Mouse (Mus musculus): ENCODE measurements around the gene Fbxl18.

Gene Fbxl18

DNA sequence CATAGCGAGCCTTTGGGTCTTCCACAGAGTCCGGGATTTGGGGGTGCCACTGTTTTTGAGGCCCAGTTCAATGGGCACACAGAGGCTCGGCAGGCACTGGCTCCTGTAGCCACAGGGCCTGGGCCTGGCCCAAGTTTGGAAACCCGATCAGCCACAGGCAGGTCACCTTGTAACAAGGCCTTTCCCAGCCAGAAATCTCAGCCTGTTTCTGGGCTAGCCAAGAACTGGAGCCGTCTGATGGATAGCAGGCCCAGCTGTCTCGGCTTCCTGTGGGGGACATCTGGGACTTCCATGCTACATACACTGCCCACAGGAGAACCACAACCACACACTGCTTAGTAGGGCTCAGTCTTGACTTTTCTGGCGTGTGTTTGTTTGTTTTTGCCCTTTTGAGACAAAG lies 21.4 kb upstream of the Fbxl18 start:
- DNase-seq (ENCODE audit: low spot score in 2 of 2), result no peak

DNA sequence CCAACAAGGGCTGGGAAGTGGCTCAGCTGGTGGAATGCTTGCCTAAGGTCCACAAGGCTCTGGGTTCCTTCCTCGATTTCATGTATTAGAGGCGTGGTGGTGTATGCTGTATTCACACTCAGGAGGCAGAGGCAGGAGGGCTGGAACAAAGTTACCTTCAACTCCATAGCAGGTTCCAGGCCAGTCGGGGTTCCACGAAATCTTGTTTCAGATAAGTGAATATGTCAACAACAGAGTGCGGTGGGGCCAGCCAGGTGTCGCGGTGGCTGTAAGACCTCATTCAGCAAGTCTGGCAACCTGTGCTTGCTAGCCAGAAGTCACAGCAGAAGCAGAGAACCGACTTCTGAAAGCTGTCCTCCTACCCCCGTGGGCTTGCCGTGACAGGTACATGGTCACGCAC lies 20.0 kb upstream of the Fbxl18 start:
- no peak for DNase-seq (ENCODE audit: low spot score in 2 of 2)

GRCm38 (mm10) chr5:142912739-142913138 lies 17.5 kb upstream of the Fbxl18 start:
- no peak for DNase-seq (ENCODE audit: low spot score in 2 of 2)

DNA sequence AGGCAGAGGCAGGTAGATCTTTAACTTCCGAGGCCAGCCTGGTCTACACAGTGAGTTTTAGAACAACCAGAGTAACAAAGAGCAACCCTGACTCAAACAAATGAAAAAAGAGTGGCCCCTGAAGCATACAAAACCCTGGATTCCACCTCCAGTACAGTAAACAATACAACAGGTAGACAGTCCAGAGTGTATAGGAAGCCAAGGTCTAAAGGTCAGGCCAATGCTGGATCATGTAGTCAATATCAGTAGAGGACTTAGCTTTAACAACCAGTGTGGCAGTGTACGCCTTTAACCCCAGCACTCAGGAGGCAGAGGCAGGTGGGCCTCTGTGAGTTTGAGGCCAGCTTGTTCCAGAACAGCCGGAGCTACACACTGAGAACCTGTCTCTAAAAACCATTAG lies 17.1 kb upstream of the Fbxl18 start:
- no peak for DNase-seq (ENCODE audit: low spot score in 2 of 2)

DNA sequence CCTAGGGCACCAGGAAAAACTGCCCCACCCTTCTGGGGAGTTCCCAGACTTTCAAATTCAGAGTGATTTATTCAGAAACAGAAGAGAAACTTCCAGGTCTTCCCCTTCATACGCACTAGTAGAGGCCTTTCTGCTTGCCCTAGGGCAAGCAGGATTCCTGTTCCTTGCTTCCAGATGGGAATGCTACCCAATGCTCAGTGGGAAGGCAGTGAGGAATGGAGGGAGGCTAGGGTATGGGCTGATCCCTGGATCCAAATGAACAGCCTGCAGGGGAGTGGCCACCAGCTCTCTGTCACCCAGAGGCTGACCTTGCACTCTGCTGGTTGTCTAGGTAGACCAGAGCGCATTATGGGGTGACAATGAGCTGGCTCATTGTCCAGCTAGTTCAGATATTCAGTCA lies 16.4 kb upstream of the Fbxl18 start:
- DNase-seq (ENCODE audit: low spot score in 2 of 2), result no peak

DNA sequence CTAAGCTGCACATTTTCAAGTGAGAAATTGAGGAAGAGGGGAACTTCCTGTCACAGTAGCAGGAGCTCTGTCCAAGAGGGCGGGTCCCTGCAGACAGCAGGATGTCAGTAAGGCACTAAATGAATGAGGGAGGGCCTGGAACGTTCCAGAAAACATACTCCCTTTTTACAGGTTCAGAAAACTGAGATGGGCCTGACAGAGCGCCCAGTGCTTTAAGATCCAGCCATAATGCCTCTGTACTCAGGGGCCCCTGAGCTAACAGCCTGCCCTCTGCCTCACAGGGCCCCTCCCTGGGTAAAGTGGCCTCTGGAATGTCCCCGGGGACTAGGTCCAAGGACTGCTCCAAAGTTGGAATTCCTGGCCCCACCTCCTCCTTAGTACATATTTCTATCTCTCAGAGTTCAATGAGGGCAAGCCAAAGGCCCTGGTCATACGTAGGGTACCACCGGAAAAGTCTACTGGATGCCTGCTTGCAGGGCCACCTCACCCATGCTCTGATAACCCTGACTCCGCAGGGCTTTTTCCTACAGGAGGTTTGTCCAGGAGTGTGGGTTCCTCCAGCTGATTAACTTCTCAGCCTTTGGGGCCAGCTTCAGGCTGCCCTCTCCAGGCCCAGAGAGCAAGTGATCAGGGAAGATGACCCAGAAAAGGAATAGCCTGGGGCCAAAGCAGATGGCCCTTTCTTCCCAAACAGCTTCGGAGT lies 14.5 kb upstream of the Fbxl18 start:
- no peak for DNase-seq (ENCODE audit: low spot score in 2 of 2)

DNA sequence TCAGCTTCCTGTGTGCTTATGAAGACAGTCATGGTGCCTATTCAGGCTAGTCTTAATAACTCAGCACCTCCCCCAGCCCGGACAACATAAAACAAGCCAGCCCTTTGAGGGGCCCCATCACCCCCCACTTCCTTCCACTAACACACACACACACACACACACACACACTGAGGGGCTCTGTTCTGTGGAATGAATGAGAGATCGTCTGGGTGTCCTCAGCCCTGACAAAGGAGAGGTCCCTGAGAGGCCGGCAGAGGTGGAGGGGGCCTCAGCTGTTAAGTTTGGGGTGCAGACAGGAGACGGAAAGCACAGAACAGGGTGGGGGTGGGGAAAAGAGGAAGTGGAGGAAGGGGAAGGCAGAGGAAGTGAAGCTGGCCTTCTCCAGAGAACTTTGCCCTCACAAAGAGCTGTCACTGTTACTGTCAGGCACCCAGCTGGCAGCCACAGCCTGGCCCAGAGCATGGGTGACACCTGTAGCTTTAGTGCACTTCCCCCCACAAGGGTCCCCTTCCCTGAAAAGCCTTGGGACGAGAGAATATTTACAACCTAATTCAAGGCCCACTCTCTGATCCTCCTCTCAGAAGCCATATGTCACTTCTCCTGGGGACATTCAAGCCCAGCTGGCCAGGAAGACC lies 13.8 kb upstream of the Fbxl18 start:
- DNase-seq (ENCODE audit: low spot score in 2 of 2), result no peak

DNA sequence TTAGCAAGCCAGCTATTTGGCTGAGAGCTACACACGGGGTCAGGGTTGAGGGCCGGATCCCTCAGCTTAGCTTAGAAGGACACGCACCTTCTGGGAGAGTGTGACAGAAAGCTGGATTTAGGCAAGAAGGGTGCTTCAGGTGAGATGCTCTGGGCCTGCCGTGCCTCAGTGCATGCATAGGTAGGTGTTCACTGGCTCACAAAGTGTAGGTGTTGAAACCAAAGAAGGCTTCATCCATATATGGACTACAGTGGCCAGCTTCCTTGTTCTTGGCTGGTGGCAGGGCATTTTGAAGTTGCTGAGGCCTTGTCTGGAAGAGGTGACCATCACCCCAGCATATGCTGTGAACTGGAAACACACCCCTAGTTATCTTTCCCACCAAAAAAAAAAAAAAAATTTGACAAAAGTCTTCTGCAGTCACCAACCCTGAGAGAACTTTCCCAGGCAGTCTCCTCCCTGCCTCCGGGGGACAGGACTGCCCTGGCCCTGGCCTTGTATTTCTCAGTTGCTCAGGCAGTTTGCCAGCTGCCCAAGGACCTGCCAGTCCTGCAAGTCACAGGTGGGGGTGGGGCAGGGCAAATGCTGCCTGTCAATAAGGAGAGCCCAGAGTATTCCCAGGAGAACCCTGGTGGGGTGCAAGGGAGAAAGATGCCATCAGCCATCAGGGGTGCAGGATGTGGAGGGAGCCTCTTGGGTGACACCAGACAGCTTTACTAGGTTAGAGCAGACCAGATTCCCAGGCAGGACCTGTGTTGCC lies 12.8 kb upstream of the Fbxl18 start:
- no peak for DNase-seq (ENCODE audit: low spot score in 2 of 2)

- peak in 1 of 2 experiments; percentile 61 for DNase-seq (ENCODE audit: low spot score in 2 of 2)
Observed at GRCm38 (mm10) chr5:142907048-142907802, 12.0 kb upstream of the Fbxl18 start.

GRCm38 (mm10) chr5:142906532-142907047 lies 11.4 kb upstream of the Fbxl18 start, which contains the start of gene Actb:
Gene Actb, minus strand, starts transcription at chr5:142906754.
- peak; percentile 89 to 96 for DNase-seq (ENCODE audit: low spot score in 2 of 2)

GRCm38 (mm10) chr5:142905725-142906531 lies 10.7 kb upstream of the Fbxl18 start:
- DNase-seq (ENCODE audit: low spot score in 2 of 2), result peak; percentile 98 to 99

- DNase-seq (ENCODE audit: low spot score in 2 of 2), result no peak
Observed at GRCm38 (mm10) chr5:142905038-142905695, 9.9 kb upstream of the Fbxl18 start.

- DNase-seq (ENCODE audit: low spot score in 2 of 2), result no peak
Observed at GRCm38 (mm10) chr5:142904208-142905037, 9.2 kb upstream of the Fbxl18 start.

DNA sequence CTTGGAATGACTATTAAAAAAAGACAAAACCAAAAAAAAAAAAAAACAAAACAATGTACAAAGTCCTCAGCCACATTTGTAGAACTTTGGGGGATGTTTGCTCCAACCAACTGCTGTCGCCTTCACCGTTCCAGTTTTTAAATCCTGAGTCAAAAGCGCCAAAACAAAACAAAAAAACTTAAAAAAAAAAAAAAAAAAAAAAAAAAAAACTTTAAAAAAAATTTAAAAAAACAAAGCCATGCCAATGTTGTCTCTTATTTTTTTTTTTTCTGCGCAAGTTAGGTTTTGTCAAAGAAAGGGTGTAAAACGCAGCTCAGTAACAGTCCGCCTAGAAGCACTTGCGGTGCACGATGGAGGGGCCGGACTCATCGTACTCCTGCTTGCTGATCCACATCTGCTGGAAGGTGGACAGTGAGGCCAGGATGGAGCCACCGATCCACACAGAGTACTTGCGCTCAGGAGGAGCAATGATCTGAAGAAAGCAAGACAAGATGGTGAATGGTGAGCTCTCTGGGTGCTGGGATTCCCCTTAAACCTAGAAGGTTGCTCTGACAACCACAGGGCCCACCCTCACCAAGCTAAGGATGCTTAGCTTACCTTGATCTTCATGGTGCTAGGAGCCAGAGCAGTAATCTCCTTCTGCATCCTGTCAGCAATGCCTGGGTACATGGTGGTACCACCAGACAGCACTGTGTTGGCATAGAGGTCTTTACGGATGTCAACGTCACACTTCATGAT lies 8.4 kb upstream of the Fbxl18 start:
- no peak for DNase-seq (ENCODE audit: low spot score in 2 of 2)

DNA sequence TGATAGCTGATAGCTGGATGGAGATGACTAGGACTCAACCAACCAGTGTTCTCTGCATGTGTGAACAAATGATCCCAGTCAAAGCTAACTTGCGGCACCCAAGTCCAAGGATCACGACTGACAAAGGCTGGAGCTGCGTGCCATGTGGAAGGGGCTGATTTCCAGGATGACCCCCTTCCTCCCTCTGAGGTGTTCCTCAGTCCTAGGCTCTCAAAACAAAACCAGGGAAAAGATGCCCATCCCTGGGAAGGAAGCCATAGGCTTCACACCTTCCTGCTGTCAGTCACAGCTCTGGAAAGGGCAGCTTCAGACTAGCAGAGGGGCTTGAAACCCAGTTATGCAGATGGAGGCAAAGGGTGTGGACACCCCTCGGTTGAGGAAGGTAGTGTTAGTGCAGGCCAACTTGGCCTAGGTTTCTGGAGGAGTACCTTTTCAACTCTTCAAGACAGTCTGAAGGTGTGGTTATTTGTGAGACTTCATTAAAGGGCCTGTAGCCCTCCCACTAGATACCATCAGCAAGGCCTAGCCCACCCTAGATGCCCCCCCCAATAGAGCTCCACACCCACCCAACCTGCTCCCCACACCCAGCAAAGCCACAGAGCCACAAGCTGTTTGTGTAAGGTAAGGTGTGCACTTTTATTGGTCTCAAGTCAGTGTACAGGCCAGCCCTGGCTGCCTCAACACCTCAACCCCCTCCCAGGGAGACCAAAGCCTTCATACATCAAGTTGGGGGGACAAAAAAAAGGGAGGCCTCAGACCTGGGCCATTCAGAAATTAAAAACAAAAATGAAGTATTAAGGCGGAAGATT lies 7.5 kb upstream of the Fbxl18 start:
- no peak for DNase-seq (ENCODE audit: low spot score in 2 of 2)

DNA sequence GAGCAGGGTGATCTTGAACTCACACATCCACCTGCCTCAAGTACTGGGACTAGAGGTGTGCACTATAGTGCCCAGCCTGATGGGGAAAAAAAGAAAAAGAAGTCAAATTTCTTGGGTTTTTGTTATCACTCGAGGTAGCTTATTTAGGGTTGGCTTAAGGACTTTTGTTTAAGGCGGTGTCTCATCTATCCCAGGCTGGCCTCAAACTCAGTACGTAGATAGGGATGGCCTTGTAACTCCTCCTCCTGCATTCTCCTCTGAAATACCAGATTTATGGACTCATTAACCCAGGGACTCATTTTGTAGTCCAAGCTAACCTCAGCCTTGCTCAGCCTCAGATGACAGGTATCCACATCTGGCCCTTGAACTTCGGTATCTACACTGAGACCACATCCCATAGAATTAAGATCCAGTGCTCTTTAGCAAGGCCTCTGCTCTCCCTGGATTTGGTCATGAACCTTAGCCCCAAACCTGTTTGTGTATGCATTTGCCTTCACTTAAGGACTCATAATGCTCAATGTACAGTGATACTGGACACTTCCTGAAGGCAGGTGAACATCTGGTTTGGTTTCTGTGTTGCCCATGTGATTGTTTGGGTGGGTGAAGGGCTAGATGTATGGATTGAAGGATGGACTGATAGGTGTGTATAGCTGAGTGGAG lies 6.8 kb upstream of the Fbxl18 start:
- no peak for DNase-seq (ENCODE audit: low spot score in 2 of 2)

GRCm38 (mm10) chr5:142901355-142901802 lies 6.2 kb upstream of the Fbxl18 start:
- DNase-seq (ENCODE audit: low spot score in 2 of 2), result no peak

Measured in left cerebral cortex, adult 9 months (tissue).